Mouse (Mus musculus): ENCODE data around the gene Gm49384. TPM values are rescaled to one million over a fixed set of nuclear protein-coding genes. Genes with fewer than 3 reads are reported as not detected.
"Not testable (repeated sequence)": the region's sequence is repeated elsewhere in the genome, so short reads cannot be mapped to it uniquely, and the experiment has no call there.

Gm49384 gene
- total and polyA plus RNA-seq, 3 experiments: 36.0 to 40.3 TPM; not detected in 1

DNA sequence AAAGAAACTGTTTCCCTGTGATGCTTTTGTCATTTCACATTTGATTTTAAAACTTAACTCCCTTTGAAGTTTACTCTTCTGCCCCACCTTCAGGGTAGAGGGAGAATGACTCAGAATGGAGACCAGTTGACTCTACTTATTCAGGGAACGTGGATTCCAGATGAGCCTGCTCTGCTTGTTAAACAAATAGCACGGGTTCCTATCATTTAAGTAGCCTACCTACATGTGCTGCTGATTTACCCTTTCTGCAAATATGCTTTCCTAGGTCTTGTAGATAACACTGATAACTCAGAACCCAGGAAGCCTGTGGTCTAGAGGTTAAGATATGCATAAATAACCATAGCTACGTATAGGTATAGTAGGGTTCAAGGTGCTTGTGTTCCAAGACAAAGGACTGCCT lies 39.2 kb downstream of the Gm49384 start:
- Histone ChIP-seq H3K4me1 (ENCODE audit: insufficient read depth, low read depth, low read length) (peaks cover 32% of the 10 kb centered on the region), H3K9me3 (replicated peaks) (no peaks in the 10 kb centered on the region), H3K27me3 (ENCODE audit: insufficient read depth, low read length) (no peaks in the 10 kb centered on the region), H3K4me3 (ENCODE audit: low read depth, low read length) (no peak overlapping the region), H3K36me3 (replicated peaks) (no peaks in the 10 kb centered on the region)
- DNase-seq (ENCODE audit: low spot score) (no peak), ATAC-seq (ENCODE audit: extremely low read depth, insufficient number of reproducible peaks, low FRiP score, poor library complexity, severe bottlenecking) (no peak)
- TF ChIP-seq POLR2AphosphoS5 (IDR thresholded peaks at IDR 0.05; ENCODE audit: insufficient replicate concordance, low read depth, low read length) (no peak), CTCF (IDR thresholded peaks at IDR 0.05; ENCODE audit: low read depth, low read length) (no peak), GATA1 (IDR thresholded peaks at IDR 0.05; ENCODE audit: borderline replicate concordance, low read length) (no peak), GATA2 (IDR thresholded peaks at IDR 0.05; ENCODE audit: borderline replicate concordance, low read depth, low read length) (no peak), TAL1 (conservative IDR thresholded peaks at IDR 0.05; ENCODE audit: low read depth, low read length) (no peak)

- not testable (repeated sequence) for H3K36me3 ChIP-seq (replicated peaks); H3K4me3 ChIP-seq (ENCODE audit: low read depth, low read length); H3K9me3 ChIP-seq (replicated peaks); ATAC-seq (ENCODE audit: extremely low read depth, insufficient number of reproducible peaks, low FRiP score, poor library complexity, severe bottlenecking); DNase-seq (ENCODE audit: low spot score); H3K27me3 ChIP-seq (ENCODE audit: insufficient read depth, low read length)
- H3K4me1 ChIP-seq (ENCODE audit: insufficient read depth, low read depth, low read length): peaks cover 27% of the 10 kb centered on the region
Measured at GRCm38 (mm10) chr12:69163586-69163985, 40.5 kb downstream of the Gm49384 start.

DNA sequence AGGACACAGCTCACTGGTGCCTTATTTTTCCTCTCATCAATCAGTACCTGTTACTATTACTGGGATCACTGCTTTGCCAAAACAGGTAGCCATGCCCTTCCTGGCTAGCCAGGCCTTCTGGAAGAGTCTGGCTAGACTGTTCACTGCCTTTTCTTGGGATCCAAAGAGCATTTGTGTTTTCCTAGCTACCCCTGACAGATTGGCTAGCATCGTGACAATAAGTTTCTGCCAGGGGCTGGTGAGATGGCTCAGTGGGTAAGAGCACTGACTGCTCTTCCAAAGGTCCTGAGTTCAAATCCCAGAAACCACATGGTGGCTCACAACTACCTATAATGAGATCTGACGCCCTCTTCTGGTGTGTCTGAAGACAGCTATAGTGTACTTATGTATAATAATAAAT lies 43.4 kb downstream of the Gm49384 start:
- not testable (repeated sequence) for DNase-seq (ENCODE audit: low spot score); H3K27me3 ChIP-seq (ENCODE audit: insufficient read depth, low read length); H3K4me3 ChIP-seq (ENCODE audit: low read depth, low read length); H3K9me3 ChIP-seq (replicated peaks); ATAC-seq (ENCODE audit: extremely low read depth, insufficient number of reproducible peaks, low FRiP score, poor library complexity, severe bottlenecking)
- H3K36me3 ChIP-seq (replicated peaks): peaks cover 25% of the 10 kb centered on the region
- peaks cover 32% of the 10 kb centered on the region for H3K4me1 ChIP-seq (ENCODE audit: insufficient read depth, low read depth, low read length)

- Histone ChIP-seq H3K4me3 (ENCODE audit: low read depth, low read length) (no peak overlapping the region; the same call in 1 of the 2 replicates), H3K9me3 (replicated peaks) (no peaks in the 10 kb centered on the region), H3K36me3 (replicated peaks) (peaks cover 34% of the 10 kb centered on the region), H3K27me3 (ENCODE audit: insufficient read depth, low read length) (no peaks in the 10 kb centered on the region), H3K4me1 (ENCODE audit: insufficient read depth, low read depth, low read length) (peaks cover 24% of the 10 kb centered on the region)
- TF ChIP-seq POLR2AphosphoS5 (IDR thresholded peaks at IDR 0.05; ENCODE audit: insufficient replicate concordance, low read depth, low read length) (no peak), CTCF (IDR thresholded peaks at IDR 0.05; ENCODE audit: low read depth, low read length) (peak; percentile 62; the same call in 1 of the 2 replicates), TAL1 (conservative IDR thresholded peaks at IDR 0.05; ENCODE audit: low read depth, low read length) (no peak), GATA2 (IDR thresholded peaks at IDR 0.05; ENCODE audit: borderline replicate concordance, low read depth, low read length) (no peak), GATA1 (IDR thresholded peaks at IDR 0.05; ENCODE audit: borderline replicate concordance, low read length) (no peak)
- peak; percentile 23 for ATAC-seq (ENCODE audit: extremely low read depth, insufficient number of reproducible peaks, low FRiP score, poor library complexity, severe bottlenecking)
- DNase-seq (ENCODE audit: low spot score): no peak
Measured at GRCm38 (mm10) chr12:69159578-69159940, 44.5 kb downstream of the Gm49384 start.

DNA sequence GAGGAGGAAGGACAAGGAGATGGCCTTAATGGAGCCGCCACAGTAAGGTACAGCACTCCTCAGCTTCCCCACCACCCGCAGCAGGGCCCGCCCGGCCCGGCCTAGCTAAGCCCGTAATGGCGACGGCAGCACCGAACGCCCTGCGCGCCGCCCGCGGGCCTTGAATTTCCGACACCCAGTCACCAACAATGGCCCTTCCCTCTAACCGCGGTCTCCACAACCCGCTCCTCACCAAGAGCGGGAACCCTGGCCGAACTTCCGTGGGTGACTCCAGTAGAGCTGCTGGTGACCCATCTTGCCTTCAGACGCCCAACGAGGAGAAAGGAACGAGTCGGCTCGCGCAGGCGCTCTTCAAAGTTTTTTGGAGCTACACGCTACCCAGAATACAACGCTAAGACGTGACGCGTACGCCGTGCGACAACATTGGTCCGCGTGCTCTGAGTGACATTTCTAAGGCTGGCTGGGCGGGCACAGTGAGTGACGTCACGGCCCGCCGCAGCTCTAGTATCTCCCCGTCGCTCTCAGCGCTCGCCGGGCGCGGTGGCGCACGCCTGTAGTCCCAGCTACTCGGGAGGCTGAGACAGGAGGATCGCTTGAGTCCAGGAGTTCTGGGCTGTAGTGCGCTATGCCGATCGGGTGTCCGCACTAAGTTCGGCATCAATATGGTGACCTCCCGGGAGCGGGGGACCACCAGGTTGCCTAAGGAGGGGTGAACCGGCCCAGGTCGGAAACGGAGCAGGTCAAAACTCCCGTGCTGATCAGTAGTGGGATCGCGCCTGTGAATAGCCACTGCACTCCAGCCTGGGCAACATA lies 45.1 kb downstream of the Gm49384 start, which contains the start of gene Rps29:
TSS of gene Rps29 (minus strand) at position 422 of the 813 bp plus-strand sequence.
- ATAC-seq (ENCODE audit: extremely low read depth, insufficient number of reproducible peaks, low FRiP score, poor library complexity, severe bottlenecking) (peak; percentile 84), DNase-seq (ENCODE audit: low spot score) (peak; percentile 91)
- H3K4me3 ChIP-seq (ENCODE audit: low read depth, low read length): peak within 1 kb of the TSS; percentile 78
- peaks cover 35% of the 10 kb centered on the region for H3K36me3 ChIP-seq (replicated peaks)
- not testable (repeated sequence) for H3K9me3 ChIP-seq (replicated peaks); H3K27me3 ChIP-seq (ENCODE audit: insufficient read depth, low read length)
- H3K4me1 ChIP-seq (ENCODE audit: insufficient read depth, low read depth, low read length): peaks cover 22% of the 10 kb centered on the region

- no peak for DNase-seq (ENCODE audit: low spot score)
- Histone ChIP-seq H3K36me3 (replicated peaks) (peaks cover 35% of the 10 kb centered on the region), H3K4me3 (ENCODE audit: low read depth, low read length) (peak overlapping the region; percentile 78), H3K27me3 (ENCODE audit: insufficient read depth, low read length) (no peaks in the 10 kb centered on the region), H3K4me1 (ENCODE audit: insufficient read depth, low read depth, low read length) (peaks cover 22% of the 10 kb centered on the region), H3K9me3 (replicated peaks) (no peaks in the 10 kb centered on the region)
- TF ChIP-seq TAL1 (conservative IDR thresholded peaks at IDR 0.05; ENCODE audit: low read depth, low read length) (no peak), POLR2AphosphoS5 (IDR thresholded peaks at IDR 0.05; ENCODE audit: insufficient replicate concordance, low read depth, low read length) (no peak), CTCF (IDR thresholded peaks at IDR 0.05; ENCODE audit: low read depth, low read length) (no peak), GATA1 (IDR thresholded peaks at IDR 0.05; ENCODE audit: borderline replicate concordance, low read length) (no peak), GATA2 (IDR thresholded peaks at IDR 0.05; ENCODE audit: borderline replicate concordance, low read depth, low read length) (no peak)
- ATAC-seq (ENCODE audit: extremely low read depth, insufficient number of reproducible peaks, low FRiP score, poor library complexity, severe bottlenecking): no peak; the same call in 1 of the 2 replicates
Measured at GRCm38 (mm10) chr12:69158366-69158764, 45.7 kb downstream of the Gm49384 start.

- H3K4me1 ChIP-seq (ENCODE audit: insufficient read depth, low read depth, low read length): peaks cover 22% of the 10 kb centered on the region
- ATAC-seq (ENCODE audit: extremely low read depth, insufficient number of reproducible peaks, low FRiP score, poor library complexity, severe bottlenecking) (no peak), DNase-seq (ENCODE audit: low spot score) (no peak)
- H3K27me3 ChIP-seq (ENCODE audit: insufficient read depth, low read length): no peaks in the 10 kb centered on the region
- no peak for TF ChIP-seq POLR2AphosphoS5 (IDR thresholded peaks at IDR 0.05; ENCODE audit: insufficient replicate concordance, low read depth, low read length)
- TF ChIP-seq CTCF (IDR thresholded peaks at IDR 0.05; ENCODE audit: low read depth, low read length): no peak
- no peak for TF ChIP-seq GATA1 (IDR thresholded peaks at IDR 0.05; ENCODE audit: borderline replicate concordance, low read length)
- no peak for TF ChIP-seq GATA2 (IDR thresholded peaks at IDR 0.05; ENCODE audit: borderline replicate concordance, low read depth, low read length)
- no peak for TF ChIP-seq TAL1 (conservative IDR thresholded peaks at IDR 0.05; ENCODE audit: low read depth, low read length)
- H3K36me3 ChIP-seq (replicated peaks): peaks cover 35% of the 10 kb centered on the region
- no peaks in the 10 kb centered on the region for H3K9me3 ChIP-seq (replicated peaks)
- peak overlapping the region; percentile 78; the same call in 1 of the 2 replicates for H3K4me3 ChIP-seq (ENCODE audit: low read depth, low read length)
Measured at GRCm38 (mm10) chr12:69157107-69157506, 47.0 kb downstream of the Gm49384 start.
